Mouse (Mus musculus): ENCODE data around the gene Lbx2. TPM values are rescaled to one million over a fixed set of nuclear protein-coding genes. Genes with fewer than 3 reads are reported as not detected.

Gene Lbx2
- polyA plus RNA-seq, 1 experiment from 2014 or later: not detected

DNA sequence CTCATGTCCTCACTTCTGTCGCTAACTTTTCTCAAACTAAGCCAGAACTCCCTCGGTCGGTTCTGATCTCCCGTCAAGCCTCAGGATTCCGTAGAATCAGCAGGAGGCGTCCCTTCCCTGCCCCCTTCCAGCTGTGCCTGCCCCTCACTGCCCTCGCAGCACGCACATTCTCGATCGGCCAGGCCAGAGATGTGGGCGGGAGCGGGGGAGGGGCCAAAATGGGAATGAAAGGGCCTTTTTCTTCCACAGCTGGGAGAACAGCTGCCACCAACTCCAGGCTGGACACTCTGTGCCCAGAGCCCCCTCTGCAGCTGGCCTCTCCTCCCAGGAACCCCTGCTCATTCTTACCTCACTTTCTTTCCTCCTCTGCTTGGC, 51.4 kb downstream of the Lbx2 start:
- peak overlapping the region; percentile 33 for H3K4me3 ChIP-seq (ENCODE audit: low read depth, low read length)
- peak overlapping the region; percentile 67 for H3K9ac ChIP-seq (ENCODE audit: low read length)
- H3K4me1 ChIP-seq (ENCODE audit: control insufficient read depth, insufficient read depth, low read length): peaks cover 19% of the 10 kb centered on the region
- no peaks in the 10 kb centered on the region for H3K9me3 ChIP-seq (replicated peaks; ENCODE audit: control insufficient read depth, low read length)
- WGBS: 2% methylated on average over 12 of the region's 12 CpGs
- H3K36me3 ChIP-seq (ENCODE audit: control insufficient read depth, insufficient read depth, low read length): no peaks in the 10 kb centered on the region
- peaks cover 12% of the 10 kb centered on the region; the same call in 1 of the 2 replicates for H3K27me3 ChIP-seq (replicated peaks; ENCODE audit: control insufficient read depth, insufficient read depth, low read length)
- peak; percentile 43 for ATAC-seq
- peak; percentile 55 for DNase-seq (ENCODE audit: low spot score)
- H3K4me2 ChIP-seq (ENCODE audit: low read length): peak overlapping the region; percentile 67
- peak overlapping the region; percentile 80 for H3K27ac ChIP-seq (ENCODE audit: low read depth, low read length)

MicroRNAs within 50 kb of the gene (microRNA counts, 519-probe panel; counts per million panel counts)
- not detected for microRNA mmu-miR-3470a+mmu-miR-3470b

Small RNA genes lying within 50 kb of the gene (microRNA-seq; reads per million reads assigned to microRNA genes)
- not detected for gene Mir3470a
- gene Mir7040: not detected

Other genes starting within 250 kb of the Lbx2 start
- gene Sema4f, start 146.6 kb upstream of the Lbx2 start, polyA plus RNA-seq (2014; fragmentation: Nextera tagmentation; extraction: Ambion mirVana): 4.0 and 5.7 TPM in 2 replicates
- gene M1ap, start 139.5 kb upstream of the Lbx2 start, polyA plus RNA-seq (2014; fragmentation: Nextera tagmentation; extraction: Ambion mirVana): 0.13 TPM in 1 of 2 replicates, not detected in the other
- gene Dok1, start 52.9 kb upstream of the Lbx2 start, polyA plus RNA-seq (2014; fragmentation: Nextera tagmentation; extraction: Ambion mirVana): 2.6 and 3.4 TPM in 2 replicates
- 3.8 and 4.9 TPM in 2 replicates for gene Loxl3, start 52.2 kb upstream of the Lbx2 start, polyA plus RNA-seq (2014; fragmentation: Nextera tagmentation; extraction: Ambion mirVana)
- gene Aup1, start 31.8 kb upstream of the Lbx2 start, polyA plus RNA-seq (2014; fragmentation: Nextera tagmentation; extraction: Ambion mirVana): 101 and 107 TPM in 2 replicates
- 32.6 and 32.9 TPM in 2 replicates for gene Htra2, start 31.1 kb upstream of the Lbx2 start, polyA plus RNA-seq (2014; fragmentation: Nextera tagmentation; extraction: Ambion mirVana)
- gene Dqx1, start 28.5 kb upstream of the Lbx2 start, polyA plus RNA-seq (2014; fragmentation: Nextera tagmentation; extraction: Ambion mirVana): 0.33 and 0.62 TPM in 2 replicates
- not detected in 2 replicates for gene Tlx2, start 16.1 kb upstream of the Lbx2 start, polyA plus RNA-seq (2014; fragmentation: Nextera tagmentation; extraction: Ambion mirVana)
- 51.3 and 56.1 TPM in 2 replicates for gene Pcgf1, start 8.5 kb upstream of the Lbx2 start, polyA plus RNA-seq (2014; fragmentation: Nextera tagmentation; extraction: Ambion mirVana)
- 1.9 TPM in 2 replicates for gene Ccdc142, start 15.2 kb downstream of the Lbx2 start, polyA plus RNA-seq (2014; fragmentation: Nextera tagmentation; extraction: Ambion mirVana)
- gene Gm42688, start 15.2 kb downstream of the Lbx2 start, polyA plus RNA-seq (2014; fragmentation: Nextera tagmentation; extraction: Ambion mirVana): 1.9 and 2.7 TPM in 2 replicates
- 128 and 154 TPM in 2 replicates for gene Mrpl53, start 22.7 kb downstream of the Lbx2 start, polyA plus RNA-seq (2014; fragmentation: Nextera tagmentation; extraction: Ambion mirVana)
- 8.8 and 15.0 TPM in 2 replicates for gene Mogs, start 29.1 kb downstream of the Lbx2 start, polyA plus RNA-seq (2014; fragmentation: Nextera tagmentation; extraction: Ambion mirVana)
- gene Wbp1, start 35.2 kb downstream of the Lbx2 start, polyA plus RNA-seq (2014; fragmentation: Nextera tagmentation; extraction: Ambion mirVana): 197 and 214 TPM in 2 replicates
- gene Ino80b, start 39.1 kb downstream of the Lbx2 start, polyA plus RNA-seq (2014; fragmentation: Nextera tagmentation; extraction: Ambion mirVana): 15.6 and 17.5 TPM in 2 replicates
- gene Rtkn, start 49.1 kb downstream of the Lbx2 start, polyA plus RNA-seq (2014; fragmentation: Nextera tagmentation; extraction: Ambion mirVana): 4.7 and 4.8 TPM in 2 replicates
- gene Wdr54, start 70.0 kb downstream of the Lbx2 start, polyA plus RNA-seq (2014; fragmentation: Nextera tagmentation; extraction: Ambion mirVana): 20.6 and 23.9 TPM in 2 replicates
- 5.8 and 7.5 TPM in 2 replicates for gene 1700003E16Rik, start 70.0 kb downstream of the Lbx2 start, polyA plus RNA-seq (2014; fragmentation: Nextera tagmentation; extraction: Ambion mirVana)
- gene Dctn1, start 79.6 kb downstream of the Lbx2 start, polyA plus RNA-seq (2014; fragmentation: Nextera tagmentation; extraction: Ambion mirVana): 101 and 133 TPM in 2 replicates
- 0.63 and 0.78 TPM in 2 replicates for gene Slc4a5, start 133.5 kb downstream of the Lbx2 start, polyA plus RNA-seq (2014; fragmentation: Nextera tagmentation; extraction: Ambion mirVana)
- gene Mthfd2, start 239.5 kb downstream of the Lbx2 start, polyA plus RNA-seq (2014; fragmentation: Nextera tagmentation; extraction: Ambion mirVana): 25.3 and 27.2 TPM in 2 replicates
- gene Mob1a, start 239.6 kb downstream of the Lbx2 start, polyA plus RNA-seq (2014; fragmentation: Nextera tagmentation; extraction: Ambion mirVana): 34.5 and 37.6 TPM in 2 replicates